Mouse (Mus musculus) kidney, postnatal 0 days (tissue): ENCODE data around the gene Tfap4. TPM values are rescaled to one million over a fixed set of nuclear protein-coding genes. Genes with fewer than 3 reads are reported as not detected.

Experiments
- ATAC-seq: fragments of 200-750 bp; cut with Nextera tagmentation; replicated peaks from 2 replicates; pipeline ENCODE4 v1.8.0; 2017; ENCODE audit warnings: low read depth, moderate number of reproducible peaks, moderate TSS enrichment, moderate library complexity; ENCODE audit not compliant: low FRiP score
- DNase-seq: peaks from one replicate; pipeline ENCODE4 v3.0.0-alpha.2; 2016; ENCODE audit warnings: low spot score
- H3K27ac ChIP-seq: fragments of 300-500 bp; sonication (generic); 2 replicates; pipeline ENCODE4 v1.5.1; 2014; ENCODE audit warnings: mild to moderate bottlenecking
- H3K27me3 ChIP-seq: fragments of 300-500 bp; sonication (generic); 2 replicates; pipeline ENCODE4 v1.6.1; 2014; ENCODE audit warnings: low read length, mixed read lengths; ENCODE audit not compliant: insufficient read depth
- H3K36me3 ChIP-seq: fragments of 300-500 bp; sonication (generic); 2 replicates; pipeline ENCODE4 v1.6.1; 2014; ENCODE audit warnings: low read length, mixed read lengths; ENCODE audit not compliant: insufficient read depth
- H3K4me1 ChIP-seq: fragments of 300-500 bp; sonication (generic); replicated peaks from 2 replicates; pipeline ENCODE4 v1.6.1; 2014; ENCODE audit warnings: antibody characterized with exemption, low read length, mixed read lengths; ENCODE audit not compliant: insufficient read depth
- H3K4me2 ChIP-seq: fragments of 300-500 bp; sonication (generic); 2 replicates; pipeline ENCODE4 v1.6.1; 2014; ENCODE audit warnings: mild to moderate bottlenecking, low read length, moderate library complexity, mixed read lengths
- H3K4me3 ChIP-seq: fragments of 300-500 bp; sonication (generic); replicated peaks from 2 replicates; pipeline ENCODE4 v1.5.1; 2014; ENCODE audit warnings: low read depth, low read length
- H3K9ac ChIP-seq: fragments of 300-500 bp; sonication (generic); 2 replicates; pipeline ENCODE4 v1.6.1; 2014; ENCODE audit warnings: low read depth, low read length
- H3K9me3 ChIP-seq: fragments of 300-500 bp; sonication (generic); replicated peaks from 2 replicates; pipeline ENCODE4 v1.6.1; 2016; ENCODE audit warnings: low read length, inconsistent platforms, mixed read lengths
- CTCF ChIP-seq: IDR thresholded peaks from 2 replicates; pipeline ENCODE4 v1.5.1; 2016; ENCODE audit warnings: antibody characterized with exemption, low read depth, mild to moderate bottlenecking, moderate library complexity
- WGBS: fragments of 180-500 bp; shearing (Covaris S2); extraction: QIAGEN DNeasy Blood & Tissue Kit; methylation state at CpG from one replicate; pipeline ENCODE4 v1.1.7; 2014; 5-methylcytosine and 5-hydroxymethylcytosine counted together
- polyA plus RNA-seq: library from polyadenylated mRNA; unstranded; fragments of >200 nt; fragmentation: Nextera tagmentation; extraction: Ambion mirVana; gene quantifications from 2 replicates; pipeline ENCODE4 v1.2.1, GENCODE M21; 2015

Tfap4 gene
- polyA plus RNA-seq, 1 experiment from 2014 or later: 17.2 TPM

GRCm38 (mm10) chr16:4519157-4519556, 40.5 kb downstream of the Tfap4 start:
- H3K9ac ChIP-seq: no peak overlapping the region
- no peaks in the 10 kb centered on the region for H3K36me3 ChIP-seq
- no peaks in the 10 kb centered on the region for H3K9me3 ChIP-seq
- no peak for TF ChIP-seq CTCF
- H3K27me3 ChIP-seq: no peaks in the 10 kb centered on the region
- H3K4me1 ChIP-seq: no peaks in the 10 kb centered on the region; the same call in 1 of the 2 replicates
- no peak overlapping the region for H3K27ac ChIP-seq
- ATAC-seq (no peak), DNase-seq (no peak)
- WGBS: 84% methylated on average over 4 of the region's 4 CpGs
- H3K4me3 ChIP-seq: no peak overlapping the region
- H3K4me2 ChIP-seq: no peak overlapping the region

- no peak overlapping the region for H3K4me3 ChIP-seq
- ATAC-seq (no peak), DNase-seq (no peak)
- H3K4me2 ChIP-seq: no peak overlapping the region
- no peaks in the 10 kb centered on the region; the same call in 1 of the 2 replicates for H3K4me1 ChIP-seq
- no peak overlapping the region for H3K27ac ChIP-seq
- H3K27me3 ChIP-seq: no peaks in the 10 kb centered on the region
- no peak for TF ChIP-seq CTCF
- WGBS: 43% methylated on average over 2 of the region's 2 CpGs
- no peaks in the 10 kb centered on the region for H3K36me3 ChIP-seq
- H3K9me3 ChIP-seq: no peaks in the 10 kb centered on the region
- no peak overlapping the region for H3K9ac ChIP-seq
These were observed 41.7 kb downstream of the Tfap4 start for GRCm38 (mm10) chr16:4517906-4518305.

DNA sequence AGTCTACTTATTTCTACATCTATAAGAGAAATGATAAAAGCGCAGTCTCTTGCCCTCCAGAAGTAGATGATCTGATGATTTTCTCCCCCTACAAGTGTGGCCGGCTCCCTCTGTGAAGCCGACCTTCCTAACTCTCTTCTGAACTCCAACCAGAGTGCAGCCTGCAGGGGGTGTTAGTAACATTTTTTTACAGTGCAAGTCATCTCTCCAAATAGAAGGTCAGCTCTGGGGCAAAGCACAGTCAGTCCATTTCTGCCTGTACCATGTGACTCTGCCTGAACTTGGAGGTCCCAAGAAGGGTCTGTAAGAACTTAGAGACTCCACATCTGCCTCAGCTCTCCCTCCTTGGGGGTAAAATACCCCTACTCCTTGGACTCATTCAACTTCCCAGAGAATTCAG, 45.3 kb downstream of the Tfap4 start:
- WGBS: 77% methylated on average over 3 of the region's 3 CpGs
- DNase-seq (no peak), ATAC-seq (no peak)
- Histone ChIP-seq H3K4me2 (no peak overlapping the region), H3K27ac (no peak overlapping the region), H3K4me3 (no peak overlapping the region), H3K36me3 (no peaks in the 10 kb centered on the region), H3K27me3 (no peaks in the 10 kb centered on the region), H3K9ac (no peak overlapping the region), H3K9me3 (no peaks in the 10 kb centered on the region), H3K4me1 (no peaks in the 10 kb centered on the region; the same call in 1 of the 2 replicates)
- TF ChIP-seq CTCF: no peak

DNA sequence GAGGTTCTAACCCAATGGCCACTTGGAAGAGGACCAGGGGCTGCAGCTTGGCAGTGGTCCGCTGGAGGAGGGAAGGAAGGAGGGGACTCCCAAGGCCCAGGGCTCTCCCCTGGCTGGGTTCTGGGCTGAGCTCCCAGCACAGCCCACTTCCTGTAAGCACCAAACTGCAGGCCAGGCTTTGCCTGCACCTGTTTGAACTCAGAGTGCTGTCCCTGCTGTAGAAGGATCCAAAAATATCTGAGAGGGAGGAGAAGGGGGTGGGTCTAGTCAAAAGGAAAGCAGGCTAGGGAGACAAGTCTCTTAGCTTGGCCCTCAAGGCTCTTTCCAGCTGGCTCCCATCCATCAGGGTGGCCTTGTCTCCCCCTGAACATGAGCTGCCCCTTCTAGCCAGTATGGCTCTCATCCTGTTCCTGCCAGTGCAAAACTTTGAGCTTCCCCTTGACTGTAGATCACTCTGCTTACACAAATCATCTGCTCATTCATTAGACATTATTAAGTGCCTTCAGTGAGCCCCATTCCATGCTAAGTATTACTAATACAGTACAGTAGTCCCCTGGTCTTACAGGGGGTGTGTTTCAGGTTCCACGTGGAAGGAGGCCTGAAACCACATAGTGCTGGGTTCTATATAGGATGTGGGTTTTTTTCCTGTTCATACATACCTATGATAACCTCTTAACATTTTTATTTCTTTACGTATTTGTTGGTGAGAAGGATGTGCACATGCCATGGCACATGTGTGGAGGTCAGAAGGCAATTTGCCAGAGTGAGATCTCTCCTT, 46.8 kb downstream of the Tfap4 start:
- TF ChIP-seq CTCF: no peak
- ATAC-seq (no peak; the same call in 1 of the 2 replicates), DNase-seq (peak; percentile 65)
- Histone ChIP-seq H3K27me3 (no peaks in the 10 kb centered on the region), H3K36me3 (no peaks in the 10 kb centered on the region), H3K4me2 (no peak overlapping the region), H3K9me3 (no peaks in the 10 kb centered on the region), H3K27ac (no peak overlapping the region; the same call in 1 of the 2 replicates), H3K4me3 (no peak overlapping the region), H3K9ac (no peak overlapping the region), H3K4me1 (no peaks in the 10 kb centered on the region; the same call in 1 of the 2 replicates)
- WGBS: 68% methylated on average over 2 of the region's 3 CpGs

DNA sequence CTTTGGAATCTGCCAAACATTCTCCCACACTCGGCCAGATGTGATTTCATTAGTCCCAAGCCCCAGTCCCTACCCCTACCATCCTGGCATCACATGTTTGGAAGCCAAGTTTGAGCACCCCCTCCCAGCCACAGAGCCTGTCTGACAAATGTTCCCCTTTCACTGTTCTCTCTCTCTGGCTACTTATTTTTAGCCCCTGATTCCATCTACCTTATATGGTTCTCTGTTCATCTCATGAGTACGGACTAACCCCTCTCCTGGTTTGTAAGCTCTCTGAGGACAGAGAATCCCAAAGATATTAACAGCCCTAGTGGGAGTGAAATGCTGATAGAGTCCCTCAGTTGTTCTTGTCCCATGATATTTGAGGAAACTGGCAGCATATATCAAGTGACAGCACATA, 48.3 kb downstream of the Tfap4 start:
- DNase-seq (no peak), ATAC-seq (no peak)
- H3K4me1 ChIP-seq: no peaks in the 10 kb centered on the region; the same call in 1 of the 2 replicates
- no peaks in the 10 kb centered on the region for H3K36me3 ChIP-seq
- H3K9me3 ChIP-seq: no peaks in the 10 kb centered on the region
- no peaks in the 10 kb centered on the region for H3K27me3 ChIP-seq
- H3K4me2 ChIP-seq: no peak overlapping the region
- WGBS: 73% methylated on average over 2 of the region's 2 CpGs
- no peak overlapping the region for H3K9ac ChIP-seq
- no peak overlapping the region for H3K27ac ChIP-seq
- no peak for TF ChIP-seq CTCF
- no peak overlapping the region for H3K4me3 ChIP-seq

GRCm38 (mm10) chr16:4506181-4506580, 53.5 kb downstream of the Tfap4 start:
- no peaks in the 10 kb centered on the region for H3K36me3 ChIP-seq
- H3K27me3 ChIP-seq: no peaks in the 10 kb centered on the region
- ATAC-seq (no peak), DNase-seq (no peak)
- no peak for TF ChIP-seq CTCF
- H3K4me3 ChIP-seq: no peak overlapping the region
- no peaks in the 10 kb centered on the region for H3K4me1 ChIP-seq
- no peak overlapping the region for H3K4me2 ChIP-seq
- WGBS: 56% methylated on average over 3 of the region's 3 CpGs
- H3K9me3 ChIP-seq: no peaks in the 10 kb centered on the region
- no peak overlapping the region for H3K27ac ChIP-seq
- H3K9ac ChIP-seq: no peak overlapping the region
